In the genomic region with DNA sequence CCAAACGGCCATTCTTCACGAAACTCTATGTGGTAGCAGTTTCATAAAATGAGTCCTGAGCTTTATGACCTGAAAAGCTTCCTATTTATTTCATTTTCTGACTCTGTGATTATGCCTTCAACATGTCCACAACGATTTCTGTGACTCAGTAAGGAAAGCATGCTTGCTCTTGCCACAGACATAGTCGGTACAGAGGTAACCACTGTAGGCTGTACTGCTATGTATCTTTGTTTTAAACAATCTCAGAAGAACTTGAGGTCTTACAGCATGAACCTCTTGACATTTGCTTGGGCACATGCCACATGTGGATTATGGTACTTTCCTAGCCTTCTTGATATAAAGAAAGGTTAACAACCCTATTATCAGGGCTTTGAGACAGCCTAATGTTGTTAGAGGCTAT, we compare ENCODE assay signal across 22 mouse cellular contexts.
DNase-seq lines count a peak whose midpoint lies in the region; TF ChIP-seq lines count a peak whose summit lies in the region.
"Had no signal": no experiment of that assay in that cellular context is flagged by ENCODE, and none has a peak within 500 bp of the region (broad histone marks: within the 10 kb centered on the region; RNA-seq: fewer than 3 reads in every experiment).

No protein-coding gene starts in this region.

- no peak overlapping the region for H3K4me3 ChIP-seq in left cerebral cortex, adult 2 months
- H3K4me3 ChIP-seq in gastrocnemius, adult 2 months: no peak overlapping the region
- no peak overlapping the region for H3K4me3 ChIP-seq in limb, embryonic 10.5 days
- H3K4me3 ChIP-seq: embryonic facial prominence, embryonic 10.5 days; embryonic facial prominence, embryonic 12.5 days; erythroblast, embryonic 14.5 days; forebrain, embryonic 13.5 days; forebrain, embryonic 15.5 days had no signal

- H3K9me3 ChIP-seq in limb, embryonic 10.5 days (replicated peaks): no peaks in the 10 kb centered on the region
- H3K9me3 ChIP-seq: embryonic facial prominence, embryonic 10.5 days; embryonic facial prominence, embryonic 12.5 days; forebrain, embryonic 13.5 days; forebrain, embryonic 15.5 days had no signal

- H3K27me3 ChIP-seq in limb, embryonic 10.5 days (ENCODE audit: low read depth, poor library complexity, severe bottlenecking): no peaks in the 10 kb centered on the region
- H3K27me3 ChIP-seq: embryonic facial prominence, embryonic 12.5 days; forebrain, embryonic 13.5 days; forebrain, embryonic 15.5 days had no signal

- no peak for TF ChIP-seq CTCF in left cerebral cortex, adult 2 months (IDR thresholded peaks at IDR 0.05)
- TF ChIP-seq CTCF in gastrocnemius, adult 2 months (IDR thresholded peaks at IDR 0.05): no peak

- no peak overlapping the region for H3K27ac ChIP-seq in left cerebral cortex, adult 2 months
- no peak overlapping the region for H3K27ac ChIP-seq in gastrocnemius, adult 2 months
- no peak overlapping the region for H3K27ac ChIP-seq in limb, embryonic 10.5 days
- H3K27ac ChIP-seq: embryonic facial prominence, embryonic 10.5 days; embryonic facial prominence, embryonic 12.5 days; forebrain, embryonic 13.5 days; forebrain, embryonic 15.5 days had no signal

- intact Hi-C loops in left cerebral cortex, adult 2 months (cut with DNase I): no loop called here
- intact Hi-C loops in gastrocnemius, adult 2 months (cut with DNase I): no loop called here

- no peaks in the 10 kb centered on the region for H3K4me1 ChIP-seq in limb, embryonic 10.5 days
- H3K4me1 ChIP-seq: embryonic facial prominence, embryonic 10.5 days; embryonic facial prominence, embryonic 12.5 days; forebrain, embryonic 13.5 days; forebrain, embryonic 15.5 days had no signal

- 90% methylated on average over 4 of the region's 4 CpGs for WGBS in limb, embryonic 10.5 days

- H3K36me3 ChIP-seq in limb, embryonic 10.5 days: no peaks in the 10 kb centered on the region
- H3K36me3 ChIP-seq: embryonic facial prominence, embryonic 10.5 days; embryonic facial prominence, embryonic 12.5 days; forebrain, embryonic 15.5 days had no signal

- DNase-seq in 3T3-L1 (ENCODE audit: low read depth, low spot score) (peak; percentile 84), NIH3T3 (ENCODE audit: low read depth) (peak; percentile 57), adipocyte (ENCODE audit: low spot score) (peak; percentile 6)
- peak; percentile 37 for DNase-seq in fibroblast of lung, adult 2 months (ENCODE audit: low read depth)
- DNase-seq in kidney, postnatal 36 days: no peak
- no peak for DNase-seq in left cerebral cortex, adult 2 months (ENCODE audit: extremely low spot score in 1 of 2, low spot score in 2 of 2)
- DNase-seq in gastrocnemius, adult 2 months: no peak
- DNase-seq in limb, embryonic 10.5 days (ENCODE audit: low spot score): no peak
- DNase-seq: adrenal gland, adult 2 months; adrenal gland, postnatal 10 days; adrenal gland, postnatal 25 days; cerebellum, adult 11 months; cerebellum, adult 18-20 months; cerebellum, adult 8-10 months; cerebellum, postnatal 10 days; cerebellum, postnatal 25 days; forebrain, postnatal 0 days had no signal

Comparison
In these comparisons a context has a peak if more than half of its experiments do, and no peak if none do; other contexts are left out.
1. DNase-seq: peak in 3T3-L1 (single experiment), NIH3T3 (single experiment), adipocyte (single experiment) and fibroblast of lung, adult 2 months (single experiment); none in kidney, postnatal 36 days (0 of 2), left cerebral cortex, adult 2 months (0 of 2), gastrocnemius, adult 2 months (single experiment) and limb, embryonic 10.5 days (single experiment).